Mouse (Mus musculus) midbrain, embryonic 13.5 days (tissue): Measurements from ENCODE around the gene Trim30c. TPM values are rescaled to one million over a fixed set of nuclear protein-coding genes. Genes with fewer than 3 reads are reported as not detected.
"Not testable (repeated sequence)": the region's sequence is repeated elsewhere in the genome, so short reads cannot be mapped to it uniquely, and the experiment has no call there.

ENCODE experiments used
- ATAC-seq: fragments of 200-750 bp; cut with Nextera tagmentation; 2 replicates; pipeline ENCODE4 v1.8.0; 2017; ENCODE audit warnings: mild to moderate bottlenecking, moderate TSS enrichment, moderate library complexity
- H3K27ac ChIP-seq: fragments of 300-500 bp; sonication (generic); 2 replicates; pipeline ENCODE4 v1.5.1; 2015; ENCODE audit warnings: inconsistent platforms, mild to moderate bottlenecking, moderate library complexity
- H3K27me3 ChIP-seq: fragments of 300-500 bp; sonication (generic); 2 replicates; pipeline ENCODE4 v1.6.1; 2015; ENCODE audit warnings: mild to moderate bottlenecking, inconsistent platforms
- H3K36me3 ChIP-seq: fragments of 300-500 bp; sonication (generic); 2 replicates; pipeline ENCODE4 v1.6.1; 2015; ENCODE audit warnings: mild to moderate bottlenecking, inconsistent platforms
- H3K4me1 ChIP-seq: fragments of 300-500 bp; sonication (generic); replicated peaks from 2 replicates; pipeline ENCODE4 v1.6.1; 2015; ENCODE audit warnings: inconsistent platforms
- H3K4me2 ChIP-seq: fragments of 300-500 bp; sonication (generic); replicated peaks from 2 replicates; pipeline ENCODE4 v1.6.1; 2015; ENCODE audit warnings: moderate library complexity, mild to moderate bottlenecking, inconsistent platforms
- H3K4me3 ChIP-seq: fragments of 300-500 bp; sonication (generic); replicated peaks from 2 replicates; pipeline ENCODE4 v1.5.1; 2015; ENCODE audit warnings: mild to moderate bottlenecking, inconsistent platforms
- H3K9ac ChIP-seq: fragments of 300-500 bp; sonication (generic); replicated peaks from 2 replicates; pipeline ENCODE4 v1.6.1; 2015; ENCODE audit warnings: mild to moderate bottlenecking, inconsistent platforms
- H3K9me3 ChIP-seq: fragments of 300-500 bp; sonication (generic); 2 replicates; pipeline ENCODE4 v1.6.1; 2016; ENCODE audit warnings: mild to moderate bottlenecking, inconsistent platforms
- WGBS: fragments of 180-500 bp; shearing (Covaris S2); methylation state at CpG from one replicate; pipeline ENCODE4 v1.1.7; 2015; 5-methylcytosine and 5-hydroxymethylcytosine counted together
- polyA plus RNA-seq: library from polyadenylated mRNA; unstranded; fragments of >200 nt; fragmentation: Nextera tagmentation; extraction: Ambion mirVana; gene quantifications from 2 replicates; pipeline ENCODE4 v1.2.1, GENCODE M21; 2015

Gene Trim30c
- polyA plus RNA-seq: not detected in 2 replicates

GRCm38 (mm10) chr7:104400698-104401097 is at the start of gene Trim30c:
Trim30c (minus strand) TSS chr7:104400837.
- Histone ChIP-seq H3K4me1 (no peaks in the 10 kb centered on the region), H3K27ac (no peak within 1 kb of the TSS), H3K4me3 (no peak within 1 kb of the TSS), H3K36me3 (no peaks in the 10 kb centered on the region), H3K4me2 (no peak within 1 kb of the TSS), H3K9me3 (no peaks in the 10 kb centered on the region), H3K27me3 (no peaks in the 10 kb centered on the region), H3K9ac (no peak within 1 kb of the TSS)
- WGBS: 79% methylated on average over 1 of the region's 1 CpGs
- ATAC-seq: no peak

- 80% methylated on average over 2 of the region's 2 CpGs for WGBS
- no peaks in the 10 kb centered on the region for H3K4me1 ChIP-seq
- H3K9me3 ChIP-seq: no peaks in the 10 kb centered on the region
- no peak overlapping the region for H3K27ac ChIP-seq
- no peak for ATAC-seq
- H3K27me3 ChIP-seq: no peaks in the 10 kb centered on the region
- no peak overlapping the region for H3K4me3 ChIP-seq
- no peak overlapping the region for H3K9ac ChIP-seq
- no peak overlapping the region for H3K4me2 ChIP-seq
- H3K36me3 ChIP-seq: no peaks in the 10 kb centered on the region
These were observed 45.5 kb upstream of the Trim30c start for GRCm38 (mm10) chr7:104445961-104446645.

GRCm38 (mm10) chr7:104404460-104404950 is 3.9 kb upstream of the Trim30c start:
- no peaks in the 10 kb centered on the region for H3K36me3 ChIP-seq
- H3K4me1 ChIP-seq: no peaks in the 10 kb centered on the region
- no peak overlapping the region for H3K9ac ChIP-seq
- no peak overlapping the region for H3K4me2 ChIP-seq
- H3K9me3 ChIP-seq: no peaks in the 10 kb centered on the region
- no peak for ATAC-seq
- 96% methylated on average over 3 of the region's 3 CpGs for WGBS
- H3K4me3 ChIP-seq: no peak overlapping the region
- no peaks in the 10 kb centered on the region for H3K27me3 ChIP-seq
- H3K27ac ChIP-seq: no peak overlapping the region

- no peak overlapping the region for H3K4me2 ChIP-seq
- no peaks in the 10 kb centered on the region for H3K36me3 ChIP-seq
- H3K27me3 ChIP-seq: no peaks in the 10 kb centered on the region
- no peak overlapping the region for H3K9ac ChIP-seq
- H3K9me3 ChIP-seq: no peaks in the 10 kb centered on the region
- H3K4me1 ChIP-seq: no peaks in the 10 kb centered on the region
- no peak overlapping the region for H3K27ac ChIP-seq
- no peak for ATAC-seq
- H3K4me3 ChIP-seq: no peak overlapping the region
These were observed 503 bp upstream of the Trim30c start for GRCm38 (mm10) chr7:104401140-104401539.

GRCm38 (mm10) chr7:104398492-104398891 is 2.1 kb downstream of the Trim30c start:
- no peak overlapping the region for H3K27ac ChIP-seq
- H3K36me3 ChIP-seq: no peaks in the 10 kb centered on the region
- H3K4me1 ChIP-seq: no peaks in the 10 kb centered on the region
- H3K9me3 ChIP-seq: no peaks in the 10 kb centered on the region
- WGBS: 82% methylated on average over 1 of the region's 1 CpGs
- no peak overlapping the region for H3K4me3 ChIP-seq
- no peak overlapping the region for H3K4me2 ChIP-seq
- H3K9ac ChIP-seq: no peak overlapping the region
- ATAC-seq: no peak
- H3K27me3 ChIP-seq: no peaks in the 10 kb centered on the region

- Histone ChIP-seq H3K36me3 (no peaks in the 10 kb centered on the region), H3K4me3 (no peak within 1 kb of the TSS), H3K27ac (no peak within 1 kb of the TSS), H3K9me3 (no peaks in the 10 kb centered on the region), H3K27me3 (no peaks in the 10 kb centered on the region), H3K4me2 (no peak within 1 kb of the TSS), H3K9ac (no peak within 1 kb of the TSS), H3K4me1 (no peaks in the 10 kb centered on the region)
- ATAC-seq: no peak
- WGBS: 64% methylated on average over 1 of the region's 1 CpGs
These were observed 30.8 kb downstream of the Trim30c start, which contains the start of gene Trim30b for GRCm38 (mm10) chr7:104369736-104370414. Trim30b (minus strand) TSS chr7:104369884.

GRCm38 (mm10) chr7:104366339-104366738 is 34.3 kb downstream of the Trim30c start:
- ATAC-seq: no peak
- Histone ChIP-seq H3K9ac (no peak overlapping the region), H3K4me1 (no peaks in the 10 kb centered on the region), H3K36me3 (no peaks in the 10 kb centered on the region), H3K27ac (no peak overlapping the region), H3K27me3 (no peaks in the 10 kb centered on the region), H3K4me2 (no peak overlapping the region), H3K9me3 (no peaks in the 10 kb centered on the region), H3K4me3 (no peak overlapping the region)

GRCm38 (mm10) chr7:104353600-104353967 is 47.1 kb downstream of the Trim30c start:
- H3K36me3 ChIP-seq: no peaks in the 10 kb centered on the region
- no peaks in the 10 kb centered on the region for H3K27me3 ChIP-seq
- peak overlapping the region; percentile 42; the same call in 1 of the 2 replicates for H3K4me2 ChIP-seq
- H3K4me3 ChIP-seq: no peak overlapping the region
- no peak overlapping the region for H3K9ac ChIP-seq
- H3K9me3 ChIP-seq: no peaks in the 10 kb centered on the region
- 85% methylated on average over 2 of the region's 2 CpGs for WGBS
- ATAC-seq: peak; percentile 62
- H3K4me1 ChIP-seq: peaks cover 4% of the 10 kb centered on the region; the same call in 1 of the 2 replicates
- H3K27ac ChIP-seq: no peak overlapping the region

GRCm38 (mm10) chr7:104352717-104353599 is 47.7 kb downstream of the Trim30c start, which contains the start of gene Trim12c:
Trim12c (minus strand) TSS chr7:104353362.
- H3K4me3 ChIP-seq: peak within 1 kb of the TSS; percentile 26
- H3K4me2 ChIP-seq: peak within 1 kb of the TSS; percentile 42
- no peaks in the 10 kb centered on the region for H3K36me3 ChIP-seq
- H3K4me1 ChIP-seq: peaks cover 4% of the 10 kb centered on the region; the same call in 1 of the 2 replicates
- H3K27me3 ChIP-seq: no peaks in the 10 kb centered on the region
- H3K27ac ChIP-seq: no peak within 1 kb of the TSS
- ATAC-seq: peak; percentile 94
- no peaks in the 10 kb centered on the region for H3K9me3 ChIP-seq
- no peak within 1 kb of the TSS for H3K9ac ChIP-seq
- 9% methylated on average over 14 of the region's 14 CpGs for WGBS

GRCm38 (mm10) chr7:104348043-104348442 is 52.6 kb downstream of the Trim30c start:
- WGBS: 96% methylated on average over 4 of the region's 4 CpGs
- not testable (repeated sequence) for H3K27ac ChIP-seq, H3K27me3 ChIP-seq, H3K9me3 ChIP-seq, H3K4me2 ChIP-seq, H3K9ac ChIP-seq, H3K36me3 ChIP-seq, H3K4me3 ChIP-seq, H3K4me1 ChIP-seq, ATAC-seq

GRCm38 (mm10) chr7:104340744-104341143 is 59.9 kb downstream of the Trim30c start:
- ATAC-seq, H3K27me3 ChIP-seq, H3K27ac ChIP-seq, H3K9me3 ChIP-seq, H3K4me3 ChIP-seq, H3K36me3 ChIP-seq, H3K4me1 ChIP-seq, H3K9ac ChIP-seq, H3K4me2 ChIP-seq: not testable (repeated sequence)
- 95% methylated on average over 4 of the region's 4 CpGs for WGBS

GRCm38 (mm10) chr7:104335547-104335946 is 65.1 kb downstream of the Trim30c start:
- not testable (repeated sequence) for H3K4me2 ChIP-seq, H3K9me3 ChIP-seq, H3K27ac ChIP-seq, H3K36me3 ChIP-seq, H3K9ac ChIP-seq, H3K4me1 ChIP-seq, H3K4me3 ChIP-seq, H3K27me3 ChIP-seq, ATAC-seq
- WGBS: 90% methylated on average over 3 of the region's 3 CpGs
